Mouse (Mus musculus) stomach, embryonic 16.5 days (tissue): ENCODE results near the gene Ccdc148. TPM values are rescaled to one million over a fixed set of nuclear protein-coding genes. Genes with fewer than 3 reads are reported as not detected.

Experiments used
- ATAC-seq: fragments of 200-750 bp; cut with Nextera tagmentation; 2 replicates; pipeline ENCODE4 v1.8.0; 2017; ENCODE audit warnings: moderate number of reproducible peaks, moderate TSS enrichment; ENCODE audit not compliant: insufficient read depth, low FRiP score
- H3K27ac ChIP-seq: fragments of 300-500 bp; sonication (generic); 2 replicates; pipeline ENCODE4 v1.5.1; 2014; ENCODE audit warnings: low read length
- H3K27me3 ChIP-seq: fragments of 300-500 bp; sonication (generic); 2 replicates; pipeline ENCODE4 v1.6.1; 2014; ENCODE audit warnings: low read length, control low read depth, mixed read lengths; ENCODE audit not compliant: control insufficient read depth, insufficient read depth
- H3K36me3 ChIP-seq: fragments of 300-500 bp; sonication (generic); 2 replicates; pipeline ENCODE4 v1.6.1; 2014; ENCODE audit warnings: low read length; ENCODE audit not compliant: control insufficient read depth, insufficient read depth
- H3K4me1 ChIP-seq: fragments of 300-500 bp; sonication (generic); 2 replicates; pipeline ENCODE4 v1.6.1; 2014; ENCODE audit warnings: low read length, control low read depth, mixed read lengths; ENCODE audit not compliant: control insufficient read depth, insufficient read depth
- H3K4me2 ChIP-seq: fragments of 300-500 bp; sonication (generic); 2 replicates; pipeline ENCODE4 v1.6.1; 2014; ENCODE audit warnings: low read depth, low read length, mixed read lengths
- H3K4me3 ChIP-seq: fragments of 300-500 bp; sonication (generic); replicated peaks from 2 replicates; pipeline ENCODE4 v1.5.1; 2014; ENCODE audit warnings: mild to moderate bottlenecking, low read length
- H3K9ac ChIP-seq: fragments of 300-500 bp; sonication (generic); 2 replicates; pipeline ENCODE4 v1.6.1; 2014; ENCODE audit warnings: low read length
- H3K9me3 ChIP-seq: fragments of 300-500 bp; sonication (generic); replicated peaks from 2 replicates; pipeline ENCODE4 v1.6.1; 2016; ENCODE audit warnings: low read length, control low read depth; ENCODE audit not compliant: control insufficient read depth
- WGBS: fragments of 180-500 bp; shearing (Covaris S2); extraction: QIAGEN DNeasy Blood & Tissue Kit; methylation state at CpG from one replicate; pipeline ENCODE4 v1.1.7; 2014; 5-methylcytosine and 5-hydroxymethylcytosine counted together
- polyA plus RNA-seq: library from polyadenylated mRNA; unstranded; fragments of >200 nt; fragmentation: Nextera tagmentation; extraction: Ambion mirVana; gene quantifications from 2 replicates; pipeline ENCODE4 v1.2.1, GENCODE M21; 2015

Gene Ccdc148
- polyA plus RNA-seq, 1 experiment from 2014 or later, result 0.93 TPM

DNA sequence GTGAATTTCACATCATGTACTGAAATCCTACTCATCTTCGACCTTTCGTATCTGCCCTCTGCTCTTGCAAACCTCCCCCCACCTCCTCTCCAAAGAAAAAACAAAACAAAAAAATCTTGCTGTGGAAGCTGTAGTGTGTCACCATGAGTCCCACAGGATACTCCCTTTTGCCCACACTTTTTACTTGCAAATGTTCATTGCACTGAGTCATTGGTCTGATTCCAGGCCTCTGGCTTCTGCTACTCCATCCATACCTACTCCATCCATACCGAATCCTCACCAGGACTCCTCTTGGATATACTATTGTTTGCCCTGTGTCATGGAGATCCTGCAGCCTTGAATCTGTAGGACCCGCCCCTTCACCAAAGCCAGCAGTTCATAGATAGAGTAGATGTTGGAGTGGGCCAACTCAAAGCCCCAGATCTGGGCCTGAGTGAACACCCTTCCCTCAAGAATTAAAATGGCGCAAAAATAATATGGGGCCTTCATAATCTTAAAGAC, 39.0 kb upstream of the Ccdc148 start:
- Histone ChIP-seq H3K9me3 (no peaks in the 10 kb centered on the region), H3K4me2 (no peak overlapping the region), H3K27me3 (no peaks in the 10 kb centered on the region), H3K36me3 (no peaks in the 10 kb centered on the region), H3K27ac (no peak overlapping the region), H3K4me1 (0 out of 2 replicates have a peak, but pooled peaks cover 2% of the 10 kb centered on the region), H3K4me3 (no peak overlapping the region), H3K9ac (no peak overlapping the region)
- ATAC-seq, result no peak
- 93% methylated on average over 5 of the region's 5 CpGs for WGBS

DNA sequence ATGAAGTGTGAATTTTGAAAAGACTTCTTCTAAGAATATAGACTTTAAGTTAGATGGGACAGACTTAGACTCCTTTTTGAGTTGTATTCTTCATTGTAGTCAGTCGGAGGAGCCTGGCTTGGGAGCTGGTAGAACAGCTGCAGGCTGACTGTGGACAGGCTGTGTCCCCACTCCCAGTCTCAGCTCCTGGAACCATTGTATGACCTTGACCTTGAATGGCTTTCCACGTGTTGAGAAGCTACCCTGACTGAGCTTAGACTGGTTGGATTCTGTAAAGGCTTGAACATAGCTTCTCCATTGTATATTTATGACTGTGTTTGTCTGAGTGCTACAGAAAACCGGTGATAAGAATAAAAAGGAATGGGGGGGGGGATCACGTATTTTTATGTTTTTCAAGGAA, 36.7 kb upstream of the Ccdc148 start:
- Histone ChIP-seq H3K9me3 (no peaks in the 10 kb centered on the region), H3K4me1 (0 out of 2 replicates have a peak, but pooled peaks cover 6% of the 10 kb centered on the region), H3K36me3 (no peaks in the 10 kb centered on the region), H3K4me3 (no peak overlapping the region), H3K4me2 (no peak overlapping the region), H3K27me3 (no peaks in the 10 kb centered on the region), H3K27ac (no peak overlapping the region), H3K9ac (no peak overlapping the region)
- no peak for ATAC-seq
- WGBS, result 75% methylated on average over 4 of the region's 4 CpGs

DNA sequence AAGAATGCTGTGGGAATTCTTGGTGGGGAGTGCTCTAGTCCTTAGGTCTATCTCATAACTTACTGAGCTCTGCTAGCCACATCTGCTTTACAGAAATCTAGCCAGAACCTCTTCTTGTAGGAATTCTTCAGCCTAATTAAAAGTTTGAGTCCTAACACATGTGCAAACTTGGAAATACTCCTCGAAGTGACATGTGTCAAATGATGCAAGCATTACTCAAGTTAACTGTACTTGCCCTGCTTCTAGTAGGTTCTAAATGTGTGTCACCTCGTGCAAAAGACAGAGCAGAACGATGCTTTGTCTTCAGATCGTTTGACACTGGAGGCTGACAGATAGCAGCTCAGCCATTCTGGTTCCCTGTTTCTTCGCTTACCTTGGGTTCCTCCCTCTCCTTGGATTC, 32.6 kb upstream of the Ccdc148 start:
- ATAC-seq, result no peak
- H3K9ac ChIP-seq, result no peak overlapping the region
- no peak overlapping the region for H3K4me2 ChIP-seq
- H3K4me1 ChIP-seq, result peaks cover 19% of the 10 kb centered on the region; the same call in 1 of the 2 replicates
- no peaks in the 10 kb centered on the region for H3K27me3 ChIP-seq
- H3K4me3 ChIP-seq, result no peak overlapping the region
- no peaks in the 10 kb centered on the region for H3K36me3 ChIP-seq
- no peak overlapping the region for H3K27ac ChIP-seq
- no peaks in the 10 kb centered on the region for H3K9me3 ChIP-seq
- 51% methylated on average over 5 of the region's 5 CpGs for WGBS

DNA sequence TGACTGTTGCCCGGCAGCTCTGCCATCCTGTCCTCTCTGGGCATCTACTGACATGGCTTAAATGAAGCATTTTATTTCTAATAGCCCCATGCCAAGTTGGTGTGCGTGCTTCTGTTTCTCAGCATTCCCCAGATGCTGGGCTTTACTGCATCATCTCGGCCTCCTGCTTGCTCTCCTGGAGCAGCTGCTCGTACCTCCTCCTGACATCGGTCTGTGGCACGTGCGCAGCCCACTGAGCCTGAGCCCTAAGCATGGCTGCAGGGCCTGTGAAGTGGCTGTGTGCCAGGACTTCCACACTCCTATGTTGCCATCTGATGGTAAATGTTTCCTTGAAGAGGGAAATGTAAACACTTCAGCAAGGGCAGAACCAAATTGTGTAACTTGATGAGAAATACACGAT, 31.0 kb upstream of the Ccdc148 start:
- Histone ChIP-seq H3K4me3 (no peak overlapping the region), H3K27me3 (no peaks in the 10 kb centered on the region), H3K4me2 (no peak overlapping the region), H3K4me1 (peaks cover 19% of the 10 kb centered on the region; the same call in 1 of the 2 replicates), H3K27ac (no peak overlapping the region), H3K9ac (no peak overlapping the region), H3K9me3 (no peaks in the 10 kb centered on the region), H3K36me3 (peaks cover 4% of the 10 kb centered on the region; the same call in 1 of the 2 replicates)
- peak; percentile 37; the same call in 1 of the 2 replicates for ATAC-seq
- WGBS, result 60% methylated on average over 8 of the region's 8 CpGs

DNA sequence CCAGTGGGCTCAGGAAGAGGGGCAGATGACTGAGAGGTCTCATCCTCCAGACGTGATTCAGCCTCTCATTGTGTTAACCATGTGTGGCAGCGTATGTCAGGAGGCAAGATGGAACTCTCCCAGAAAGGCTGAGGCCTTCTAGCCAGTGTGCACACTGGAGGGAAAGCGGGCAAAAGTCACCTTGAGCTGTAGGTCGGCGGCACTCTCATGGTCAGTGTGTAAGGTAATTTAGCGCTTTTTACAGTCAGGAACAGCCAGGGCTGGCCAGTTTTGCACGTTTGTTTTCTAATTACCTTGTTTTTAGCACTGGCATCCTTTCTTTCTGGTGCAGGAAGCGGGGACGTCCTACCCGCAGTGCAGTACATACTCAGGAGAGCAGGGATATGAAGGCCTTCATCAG, 29.7 kb upstream of the Ccdc148 start:
- H3K36me3 ChIP-seq, result peaks cover 4% of the 10 kb centered on the region; the same call in 1 of the 2 replicates
- ATAC-seq, result no peak
- H3K9ac ChIP-seq, result no peak overlapping the region
- H3K27ac ChIP-seq, result no peak overlapping the region
- H3K27me3 ChIP-seq, result no peaks in the 10 kb centered on the region
- H3K4me3 ChIP-seq, result no peak overlapping the region
- H3K4me2 ChIP-seq, result no peak overlapping the region
- H3K4me1 ChIP-seq, result peaks cover 19% of the 10 kb centered on the region; the same call in 1 of the 2 replicates
- WGBS, result 89% methylated on average over 10 of the region's 10 CpGs
- H3K9me3 ChIP-seq, result no peaks in the 10 kb centered on the region

DNA sequence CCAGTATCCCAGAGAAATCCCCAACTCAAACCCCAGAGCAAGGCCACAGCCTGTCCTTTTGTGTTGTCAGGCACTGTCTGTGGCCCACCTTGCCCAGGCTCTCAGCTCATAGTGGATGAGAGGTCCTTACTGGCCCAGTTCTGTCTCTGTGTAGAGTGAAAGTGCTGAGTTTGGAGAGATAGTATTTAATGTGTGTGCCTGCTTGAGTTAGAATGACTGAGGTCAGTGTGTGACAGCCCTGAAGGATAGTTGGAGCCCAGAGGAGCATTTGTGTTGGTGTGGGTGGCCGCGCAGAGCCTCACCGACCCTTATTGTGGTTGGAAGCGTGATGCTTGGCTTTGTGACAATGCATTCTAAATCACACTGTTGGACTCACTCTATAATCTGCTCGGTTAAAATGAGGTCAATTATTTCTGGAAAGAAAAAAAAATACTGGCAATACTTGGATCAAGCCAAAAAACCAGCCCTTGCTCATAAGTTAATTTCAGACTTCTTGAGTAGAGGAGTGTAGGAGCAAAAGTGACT, 29.2 kb upstream of the Ccdc148 start:
- H3K27me3 ChIP-seq, result no peaks in the 10 kb centered on the region

DNA sequence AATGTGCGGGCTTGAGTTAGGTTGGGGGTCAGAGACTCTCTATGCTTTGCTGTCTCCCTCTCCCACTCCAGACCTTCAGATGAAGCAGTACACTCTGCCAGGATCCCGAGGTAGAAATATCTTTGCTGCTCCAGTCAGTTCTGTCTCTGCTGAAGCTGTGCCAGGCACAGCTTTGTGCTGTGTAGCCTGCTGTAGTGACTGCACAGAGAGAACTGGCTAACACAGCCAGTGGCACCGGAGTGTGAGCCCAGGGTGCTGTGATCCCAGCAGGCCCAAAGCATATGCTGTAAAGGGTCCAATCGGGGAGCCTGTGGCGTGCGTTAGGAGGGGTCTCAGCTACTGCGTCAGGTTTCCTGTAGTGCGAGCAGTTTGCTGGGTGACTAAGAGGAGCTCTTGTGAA, 27.8 kb upstream of the Ccdc148 start:
- H3K36me3 ChIP-seq, result peaks cover 4% of the 10 kb centered on the region; the same call in 1 of the 2 replicates
- H3K27ac ChIP-seq, result no peak overlapping the region
- no peak for ATAC-seq
- no peaks in the 10 kb centered on the region for H3K9me3 ChIP-seq
- no peaks in the 10 kb centered on the region for H3K27me3 ChIP-seq
- no peak overlapping the region for H3K4me3 ChIP-seq
- 90% methylated on average over 8 of the region's 8 CpGs for WGBS
- H3K4me1 ChIP-seq, result peaks cover 17% of the 10 kb centered on the region; the same call in 1 of the 2 replicates
- no peak overlapping the region for H3K9ac ChIP-seq
- no peak overlapping the region for H3K4me2 ChIP-seq

More for the DNA sequence above, 29.2 kb upstream of the Ccdc148 start:
- H3K4me3 ChIP-seq, result no peak overlapping the region
- no peak overlapping the region for H3K27ac ChIP-seq
- H3K9me3 ChIP-seq, result no peaks in the 10 kb centered on the region
- no peak overlapping the region for H3K4me2 ChIP-seq
- H3K4me1 ChIP-seq, result peaks cover 19% of the 10 kb centered on the region; the same call in 1 of the 2 replicates
- H3K9ac ChIP-seq, result no peak overlapping the region; the same call in 1 of the 2 replicates
- H3K36me3 ChIP-seq, result peaks cover 4% of the 10 kb centered on the region; the same call in 1 of the 2 replicates
- ATAC-seq, result no peak
- 78% methylated on average over 5 of the region's 5 CpGs for WGBS

DNA sequence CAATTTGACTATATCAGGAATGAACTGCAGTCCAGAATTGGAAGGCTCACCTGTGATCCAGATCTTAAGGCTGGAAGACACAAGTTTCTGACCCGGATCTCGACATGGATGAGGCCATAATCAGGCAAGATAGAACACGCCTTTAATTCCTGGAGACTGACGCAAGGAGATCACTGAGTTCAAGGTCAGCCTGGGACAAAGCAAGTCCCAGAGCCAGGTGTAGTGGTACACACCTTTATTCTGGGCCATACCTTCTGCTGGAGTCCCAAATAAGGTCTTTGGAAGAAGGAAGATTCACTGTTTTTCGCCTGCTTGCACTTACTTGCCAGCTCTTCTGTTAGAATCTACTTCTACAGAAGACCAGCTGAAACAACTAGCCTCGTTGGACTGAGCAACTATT, 26.5 kb upstream of the Ccdc148 start:
- Histone ChIP-seq H3K9ac (no peak overlapping the region), H3K9me3 (no peaks in the 10 kb centered on the region), H3K36me3 (peaks cover 4% of the 10 kb centered on the region; the same call in 1 of the 2 replicates), H3K4me1 (peaks cover 12% of the 10 kb centered on the region; the same call in 1 of the 2 replicates), H3K27me3 (no peaks in the 10 kb centered on the region), H3K27ac (no peak overlapping the region), H3K4me2 (no peak overlapping the region), H3K4me3 (no peak overlapping the region)
- WGBS, result 89% methylated on average over 6 of the region's 6 CpGs
- no peak for ATAC-seq

DNA sequence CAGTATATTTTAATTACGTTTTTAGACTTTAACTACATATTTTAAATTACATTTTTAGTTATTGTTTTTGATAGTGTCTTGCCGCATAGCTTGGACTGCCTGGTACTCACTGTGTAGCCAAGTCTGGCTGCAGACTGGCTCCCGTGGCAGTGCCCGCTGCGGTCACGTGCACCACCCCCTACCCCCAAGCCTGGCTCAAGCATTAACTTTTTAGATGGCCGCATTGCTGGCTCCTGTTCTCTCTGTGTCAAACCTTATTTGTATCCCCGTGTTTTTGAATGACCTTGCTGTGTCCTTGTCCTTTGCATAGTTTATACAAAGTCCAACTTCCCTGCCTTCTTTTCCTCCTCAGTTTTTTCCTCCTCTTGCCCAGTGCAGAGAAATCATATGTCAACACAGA, 25.6 kb upstream of the Ccdc148 start:
- Histone ChIP-seq H3K9me3 (no peaks in the 10 kb centered on the region), H3K27me3 (no peaks in the 10 kb centered on the region), H3K27ac (no peak overlapping the region), H3K9ac (no peak overlapping the region), H3K4me2 (no peak overlapping the region), H3K36me3 (peaks cover 4% of the 10 kb centered on the region; the same call in 1 of the 2 replicates), H3K4me1 (peaks cover 8% of the 10 kb centered on the region; the same call in 1 of the 2 replicates), H3K4me3 (no peak overlapping the region)
- no peak for ATAC-seq
- WGBS, result 93% methylated on average over 8 of the region's 8 CpGs
